Mouse (Mus musculus) left cerebral cortex, postnatal 14 days (tissue): ENCODE results near the gene Gpbp1. TPM values are rescaled to one million over a fixed set of nuclear protein-coding genes. Genes with fewer than 3 reads are reported as not detected.

Experiments
- DNase-seq, 2 experiments: peaks; one replicate each; pipeline ENCODE4 v3.0.0; 2021 to 2022; ENCODE audit warnings: low spot score in 2 of 2, mixed read lengths in 1 of 2
- intact Hi-C: fragments of 180-260 bp; cut with DNase I; formaldehyde crosslinking; loops from one replicate; pipeline ENCODE4 v1.15.1; 2025
- long read RNA-seq, 2 experiments: library from polyadenylated mRNA; stranded (forward); transcript quantifications; one replicate each; pipeline ENCODE4 v2.0.0; 2021
- total RNA-seq, 2 experiments: library from RNA; stranded (reverse); gene quantifications; 2 replicates each; pipeline ENCODE4 v1.2.3; 2021

Gpbp1 gene
- total RNA-seq: 10 to 100 TPM; 77.6 to 79.6 TPM
- long read RNA-seq, experiment 1, transcript Gpbp1-202 (12 exons, 3,299 nt): minor isoform, 43 of 138 reads
- long read RNA-seq, experiment 1, transcript Gpbp1-201 (13 exons, 3,694 nt): major isoform, 66 of 138 reads
- long read RNA-seq, experiment 1, partial matches to known transcripts: 6 of 138 reads
- long read RNA-seq, experiment 1, other reads (novel, unspliced or antisense): 23 of 138 reads
- long read RNA-seq, experiment 2, transcript Gpbp1-201 (13 exons, 3,694 nt): major isoform, 53 of 122 reads
- long read RNA-seq, experiment 2, transcript Gpbp1-202 (12 exons, 3,299 nt): minor isoform, 37 of 122 reads
- long read RNA-seq, experiment 2, partial matches to known transcripts: 18 of 122 reads
- long read RNA-seq, experiment 2, other reads (novel, unspliced or antisense): 14 of 122 reads

- peak; percentile 100 for DNase-seq
- intact Hi-C loops: loop anchor here (2.0 to 10.0 kb wide), 2 partner anchors 195 to 235 kb away; no protein-coding TSS in a partner anchor
Measured at GRCm38 (mm10) chr13:111489802-111490723, at the start of gene Gpbp1. Gene Gpbp1 (minus strand): TSS chr13:111490111.

- intact Hi-C loops: loop anchor here (10.0 kb wide), 1 partner anchor 207 kb away; no protein-coding TSS in a partner anchor
- no peak for DNase-seq
Measured at GRCm38 (mm10) chr13:111537718-111538117, 47.8 kb upstream of the Gpbp1 start.

DNA sequence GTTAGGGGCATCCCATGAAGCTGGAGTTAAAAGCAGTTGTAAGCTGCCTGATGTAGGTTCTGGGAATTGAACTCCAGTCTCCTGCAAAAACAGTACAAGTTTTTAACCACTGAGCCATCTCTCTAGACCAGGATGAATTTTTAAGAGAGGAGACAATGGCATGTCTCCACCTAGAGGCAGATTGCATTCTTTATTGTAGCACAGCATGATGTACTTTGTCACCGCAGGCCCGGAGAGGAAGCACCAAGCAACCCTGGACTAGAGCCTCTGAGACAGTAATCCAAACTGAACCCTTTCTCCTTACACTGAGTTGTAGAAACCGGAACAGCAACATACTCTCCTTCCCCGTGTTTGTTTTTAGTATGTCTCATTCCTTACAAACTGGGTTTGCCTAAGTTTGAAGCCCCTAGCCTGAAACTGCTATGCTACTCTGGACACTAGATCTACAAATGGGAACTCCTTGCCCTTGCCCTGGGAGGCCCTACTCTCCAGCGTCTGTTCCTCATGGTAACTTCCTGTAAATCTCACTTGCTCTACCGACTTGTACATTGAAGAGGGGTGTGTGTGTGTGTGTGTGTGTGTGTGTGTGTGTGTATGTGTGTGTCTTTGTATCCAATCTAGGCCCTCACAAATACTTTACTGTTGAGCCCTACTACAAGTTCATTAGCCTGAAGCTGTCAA, 46.4 kb upstream of the Gpbp1 start:
- intact Hi-C loops: loop anchor here (10.0 kb wide), 1 partner anchor 208 kb away; no protein-coding TSS in a partner anchor
- DNase-seq: no peak

- intact Hi-C loops: loop anchor here (10.0 kb wide), 1 partner anchor 211 kb away; no protein-coding TSS in a partner anchor
- no peak for DNase-seq
Measured at GRCm38 (mm10) chr13:111534131-111534530, 44.2 kb upstream of the Gpbp1 start.

DNA sequence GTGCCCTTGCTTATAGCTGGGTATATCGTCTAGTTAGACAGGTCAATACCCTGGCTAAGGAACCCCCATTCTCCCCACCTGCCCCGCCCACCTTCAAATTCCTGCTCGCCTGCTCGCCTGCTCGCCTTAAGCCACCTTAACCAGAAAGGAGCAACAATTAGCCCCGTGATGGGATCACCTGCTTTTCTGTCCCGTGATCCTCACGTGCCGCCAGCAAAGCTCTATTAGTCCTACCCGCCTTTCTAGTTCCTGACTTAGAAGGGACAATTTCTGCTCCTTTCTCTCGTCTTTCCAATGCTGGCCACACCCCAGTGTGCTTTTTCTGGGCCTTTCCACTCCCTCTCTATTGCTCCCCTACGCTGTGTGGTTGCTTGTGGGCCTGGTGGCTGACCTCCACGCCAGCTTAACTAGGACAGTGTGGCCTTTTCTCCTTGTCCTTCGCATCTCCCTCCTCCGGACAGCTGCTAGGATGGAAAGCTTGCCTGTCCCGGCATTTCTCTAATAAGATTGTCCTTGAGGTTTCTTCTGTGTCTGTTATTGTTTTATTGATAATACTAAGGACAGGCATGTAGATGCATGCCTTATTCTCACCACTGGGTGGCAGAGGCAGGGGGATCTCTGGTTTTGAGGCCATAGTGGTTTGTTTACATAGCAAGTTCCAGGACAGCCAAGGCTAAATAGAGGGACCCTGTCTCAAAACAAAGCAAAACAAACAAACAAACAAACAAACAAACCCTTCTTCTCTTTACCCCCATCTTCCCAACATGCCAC, 42.5 kb upstream of the Gpbp1 start:
- no peak for DNase-seq
- intact Hi-C loops: loop anchor here (10.0 kb wide), 1 partner anchor 212 kb away; no protein-coding TSS in a partner anchor

GRCm38 (mm10) chr13:111531701-111532100, 41.8 kb upstream of the Gpbp1 start:
- no peak for DNase-seq
- intact Hi-C loops: loop anchor here (10.0 kb wide), 1 partner anchor 213 kb away; no protein-coding TSS in a partner anchor

DNA sequence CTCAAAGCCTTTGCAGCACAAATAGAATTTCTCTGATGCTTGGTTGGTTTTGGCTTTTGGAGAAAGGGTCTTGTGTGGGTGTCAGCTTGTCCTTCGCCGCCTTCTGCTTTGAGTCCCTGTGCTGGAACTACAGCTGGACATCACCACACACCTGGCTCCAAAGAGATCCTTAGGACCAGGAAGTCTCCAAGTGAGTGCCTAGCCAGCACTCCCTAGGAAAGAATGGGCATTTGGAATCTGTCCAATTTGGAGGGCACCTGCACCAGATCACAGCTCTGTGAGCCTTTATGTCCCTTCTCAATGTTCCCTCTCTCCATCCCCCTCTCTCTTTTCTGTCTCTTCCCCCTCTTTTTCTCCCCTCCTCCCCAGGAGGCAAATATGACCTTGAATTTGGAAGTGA, 34.4 kb upstream of the Gpbp1 start:
- no peak for DNase-seq
- intact Hi-C loops: no loop called here

- intact Hi-C loops: no loop called here
- no peak for DNase-seq
Measured at GRCm38 (mm10) chr13:111522336-111522735, 32.4 kb upstream of the Gpbp1 start.

- intact Hi-C loops: no loop called here
- no peak for DNase-seq
Measured at GRCm38 (mm10) chr13:111520456-111520855, 30.5 kb upstream of the Gpbp1 start.

GRCm38 (mm10) chr13:111518332-111518731, 28.4 kb upstream of the Gpbp1 start:
- intact Hi-C loops: no loop called here
- no peak for DNase-seq

GRCm38 (mm10) chr13:111516385-111517150, 26.7 kb upstream of the Gpbp1 start:
- DNase-seq: no peak
- intact Hi-C loops: no loop called here

GRCm38 (mm10) chr13:111509385-111509784, 19.5 kb upstream of the Gpbp1 start:
- intact Hi-C loops: no loop called here

DNA sequence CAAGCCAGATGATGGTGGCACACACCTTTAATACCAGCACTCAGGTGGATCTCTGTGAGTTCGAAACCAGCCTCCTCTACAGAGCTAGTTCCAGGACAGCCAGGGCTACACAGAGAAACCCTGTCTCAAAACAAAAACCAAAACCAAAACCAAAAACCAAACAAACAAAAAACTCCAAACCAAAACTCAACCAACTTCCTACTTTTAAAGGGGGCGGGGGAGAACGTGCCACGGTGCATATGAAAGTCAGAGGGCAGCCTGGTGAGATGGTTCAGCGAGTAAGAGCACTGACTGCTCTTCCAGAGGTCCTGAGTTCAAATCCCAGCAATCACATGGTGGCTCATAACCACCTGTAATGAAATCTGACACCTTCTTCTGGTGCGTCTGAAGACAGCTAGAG, 18.7 kb upstream of the Gpbp1 start:
- no peak for DNase-seq
- intact Hi-C loops: no loop called here

More at GRCm38 (mm10) chr13:111509385-111509784, 19.5 kb upstream of the Gpbp1 start:
- no peak for DNase-seq

GRCm38 (mm10) chr13:111494330-111495029, 4.6 kb upstream of the Gpbp1 start:
- no peak for DNase-seq
- intact Hi-C loops: loop anchor here (10.0 kb wide), 1 partner anchor 230 kb away; no protein-coding TSS in a partner anchor

DNA sequence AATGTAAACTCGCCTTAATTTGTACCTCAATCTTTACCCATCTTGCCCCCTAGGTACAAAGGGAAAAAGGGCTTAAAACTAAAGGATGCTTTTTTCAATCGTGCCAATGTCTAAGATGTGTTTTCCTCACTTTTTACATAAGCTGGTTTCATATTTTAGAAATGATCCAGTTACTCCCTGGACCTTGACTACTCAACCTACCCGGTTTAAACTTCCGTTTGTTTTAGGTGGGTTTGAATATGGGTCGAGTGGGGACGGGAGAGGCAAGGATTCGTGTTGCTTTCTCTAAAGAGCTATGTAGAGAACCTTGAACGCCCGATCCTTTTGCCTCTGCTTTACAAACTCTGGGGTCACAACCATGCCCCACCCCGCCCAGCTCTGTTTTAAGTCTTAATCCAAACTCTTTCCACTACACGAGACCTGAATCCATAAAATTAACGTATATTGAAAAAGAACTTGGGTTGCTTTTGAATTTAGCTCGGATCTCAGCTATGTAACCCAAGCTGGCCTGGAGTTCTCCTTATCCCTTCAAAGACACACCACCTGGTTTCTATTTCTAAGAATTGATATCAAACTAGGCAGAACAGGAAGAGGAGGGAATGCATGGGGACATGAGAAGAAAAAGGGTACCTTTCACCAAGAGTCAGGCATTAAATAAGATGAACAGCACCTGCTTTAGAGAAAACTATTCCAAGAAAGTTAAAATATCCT, 1.3 kb upstream of the Gpbp1 start:
- intact Hi-C loops: loop anchor here (2.0 to 10.0 kb wide), 2 partner anchors 194 to 234 kb away; no protein-coding TSS in a partner anchor
- no peak for DNase-seq

- intact Hi-C loops: no loop called here
- DNase-seq: no peak
Measured at GRCm38 (mm10) chr13:111489502-111489801, 459 bp downstream of the Gpbp1 start.
